Mouse (Mus musculus) lung, postnatal 0 days (tissue): ENCODE measurements around the gene Strn4.

Source experiments
- CTCF ChIP-seq: IDR thresholded peaks from 2 replicates; pipeline ENCODE4 v1.5.1; 2016; ENCODE audit warnings: antibody characterized with exemption, mild to moderate bottlenecking
- EP300 ChIP-seq: IDR thresholded peaks from 2 replicates; pipeline ENCODE4 v1.6.1; 2016; ENCODE audit warnings: antibody characterized with exemption, mild to moderate bottlenecking, control low read depth

GRCm38 (mm10) chr7:16785541-16786083 is 30.1 kb upstream of the Strn4 start:
- TF ChIP-seq EP300 (no peak), CTCF (no peak)
